Mouse (Mus musculus): ENCODE results near the gene Mrrf. TPM values are rescaled to one million over a fixed set of nuclear protein-coding genes. Genes with fewer than 3 reads are reported as not detected.

Mrrf gene
- polyA plus RNA-seq, 1 experiment, result 33.5 TPM

DNA sequence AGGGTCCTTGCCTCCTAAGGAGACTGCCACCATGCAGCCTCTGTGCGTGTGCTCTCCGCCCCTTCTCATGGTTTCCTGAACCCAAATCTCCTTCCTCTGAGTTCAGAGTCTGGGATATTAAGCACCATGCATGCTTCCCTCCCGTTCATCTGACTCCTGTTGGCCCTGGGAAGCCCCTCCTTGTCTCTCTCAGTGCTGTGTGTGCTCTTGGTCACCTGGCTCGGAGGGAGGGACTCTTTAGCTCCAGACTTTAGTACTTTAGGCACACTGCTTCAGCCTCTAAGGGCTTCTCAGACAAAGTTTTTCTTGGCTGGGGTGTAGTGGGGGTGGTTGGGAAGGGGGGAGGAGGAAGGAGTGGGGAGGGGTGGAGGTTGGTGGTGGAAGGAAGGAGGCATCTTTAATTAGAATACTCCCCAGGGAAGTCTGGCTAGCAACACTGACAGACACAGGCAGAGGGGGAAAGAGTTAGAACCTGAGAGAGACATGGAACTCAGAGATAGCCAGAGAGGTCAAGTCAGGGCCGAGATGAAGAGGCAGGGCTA is 81.6 kb downstream of the Mrrf start:
- TF ChIP-seq POLR2A (IDR thresholded peaks at IDR 0.05; ENCODE audit: borderline replicate concordance, extremely low read depth, insufficient read depth, insufficient read length, poor library complexity, severe bottlenecking), result no peak
- TF ChIP-seq CTCF (IDR thresholded peaks at IDR 0.05; ENCODE audit: borderline replicate concordance, extremely low read depth, insufficient read depth, insufficient read length), result no peak
- DNase-seq (ENCODE audit: low read depth), result no peak

- TF ChIP-seq CTCF (IDR thresholded peaks at IDR 0.05; ENCODE audit: borderline replicate concordance, extremely low read depth, insufficient read depth, insufficient read length), result no peak
- no peak for TF ChIP-seq POLR2A (IDR thresholded peaks at IDR 0.05; ENCODE audit: borderline replicate concordance, extremely low read depth, insufficient read depth, insufficient read length, poor library complexity, severe bottlenecking)
- DNase-seq (ENCODE audit: low read depth), result no peak
Observed at GRCm38 (mm10) chr2:36220106-36220505, 83.9 kb downstream of the Mrrf start.

- no peak for TF ChIP-seq POLR2A (IDR thresholded peaks at IDR 0.05; ENCODE audit: borderline replicate concordance, extremely low read depth, insufficient read depth, insufficient read length, poor library complexity, severe bottlenecking)
- no peak for TF ChIP-seq CTCF (IDR thresholded peaks at IDR 0.05; ENCODE audit: borderline replicate concordance, extremely low read depth, insufficient read depth, insufficient read length)
- DNase-seq (ENCODE audit: low read depth), result no peak
Observed at GRCm38 (mm10) chr2:36220891-36221290, 84.7 kb downstream of the Mrrf start.

GRCm38 (mm10) chr2:36222168-36222848 is 86.1 kb downstream of the Mrrf start:
- TF ChIP-seq POLR2A (IDR thresholded peaks at IDR 0.05; ENCODE audit: borderline replicate concordance, extremely low read depth, insufficient read depth, insufficient read length, poor library complexity, severe bottlenecking) (no peak), CTCF (IDR thresholded peaks at IDR 0.05; ENCODE audit: borderline replicate concordance, extremely low read depth, insufficient read depth, insufficient read length) (no peak)
- DNase-seq (ENCODE audit: low read depth), result no peak

DNA sequence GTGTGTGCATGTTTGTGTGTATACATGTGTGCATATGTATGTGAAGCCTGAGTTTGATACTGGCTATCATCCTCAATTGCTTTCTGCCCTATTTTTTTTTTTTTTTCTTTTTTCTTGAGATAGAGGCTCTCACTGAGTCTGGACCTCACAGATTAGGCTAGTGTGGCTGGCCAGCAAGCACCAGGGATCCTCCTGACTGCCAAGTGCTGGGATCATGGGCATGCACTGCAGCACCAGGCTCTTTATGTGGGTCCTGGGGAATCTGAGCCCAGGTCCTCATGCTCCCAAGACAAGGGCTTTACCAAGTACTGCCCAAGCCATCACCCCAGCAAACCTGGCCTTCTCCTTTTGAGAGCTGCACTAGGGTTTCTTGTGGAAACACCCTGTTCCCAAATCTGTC is 87.2 kb downstream of the Mrrf start:
- no peak for DNase-seq (ENCODE audit: low read depth)
- no peak for TF ChIP-seq POLR2A (IDR thresholded peaks at IDR 0.05; ENCODE audit: borderline replicate concordance, extremely low read depth, insufficient read depth, insufficient read length, poor library complexity, severe bottlenecking)
- TF ChIP-seq CTCF (IDR thresholded peaks at IDR 0.05; ENCODE audit: borderline replicate concordance, extremely low read depth, insufficient read depth, insufficient read length), result no peak

GRCm38 (mm10) chr2:36224153-36224552 is 88.0 kb downstream of the Mrrf start:
- DNase-seq (ENCODE audit: low read depth), result no peak
- TF ChIP-seq CTCF (IDR thresholded peaks at IDR 0.05; ENCODE audit: borderline replicate concordance, extremely low read depth, insufficient read depth, insufficient read length) (no peak), POLR2A (IDR thresholded peaks at IDR 0.05; ENCODE audit: borderline replicate concordance, extremely low read depth, insufficient read depth, insufficient read length, poor library complexity, severe bottlenecking) (no peak)

DNA sequence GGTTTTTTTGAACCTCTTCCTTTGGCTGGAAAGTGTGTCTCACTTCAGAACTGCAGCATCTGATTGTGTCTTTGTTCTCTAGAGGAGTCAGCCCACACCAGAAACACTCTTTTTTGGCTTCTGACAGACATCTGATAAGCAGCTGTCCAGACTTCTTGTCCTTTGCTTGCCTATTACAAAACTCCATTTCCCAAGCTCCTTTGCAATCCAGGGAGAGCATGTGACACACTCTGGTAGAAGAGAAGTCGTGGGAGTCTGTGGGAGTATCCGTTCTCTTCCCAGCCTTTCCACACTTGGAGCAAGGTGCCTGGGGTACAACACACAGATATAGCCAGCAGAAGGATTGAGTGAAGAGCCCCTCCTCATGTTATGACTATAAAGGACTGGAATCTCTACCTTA is 88.4 kb downstream of the Mrrf start:
- no peak for DNase-seq (ENCODE audit: low read depth)
- TF ChIP-seq POLR2A (IDR thresholded peaks at IDR 0.05; ENCODE audit: borderline replicate concordance, extremely low read depth, insufficient read depth, insufficient read length, poor library complexity, severe bottlenecking) (no peak), CTCF (IDR thresholded peaks at IDR 0.05; ENCODE audit: borderline replicate concordance, extremely low read depth, insufficient read depth, insufficient read length) (no peak)

DNA sequence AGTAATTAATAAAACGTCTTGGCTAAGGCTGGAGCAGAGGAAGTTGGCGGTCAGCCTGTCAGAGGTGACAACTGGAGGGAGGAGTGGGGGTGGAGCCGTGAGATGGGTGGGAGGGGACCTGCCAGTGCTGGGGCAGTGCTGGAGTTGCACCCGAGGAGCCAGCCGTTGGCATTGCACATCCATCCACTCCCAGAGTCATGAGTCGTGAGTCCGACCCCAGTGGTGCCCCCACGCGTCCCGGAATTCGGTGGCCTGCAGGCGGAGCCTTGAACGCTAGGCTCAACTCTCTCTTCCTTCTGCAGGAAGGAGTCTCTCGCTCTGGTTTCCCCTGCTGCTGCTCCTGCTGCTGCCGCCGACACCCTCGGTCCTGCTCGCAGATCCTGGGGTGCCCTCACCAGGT is 94.2 kb downstream of the Mrrf start, which contains the start of gene Ptgs1:
Gene Ptgs1 (plus strand): TSS at position 61 of the 400 bp plus-strand sequence.
- TF ChIP-seq CTCF (IDR thresholded peaks at IDR 0.05; ENCODE audit: borderline replicate concordance, extremely low read depth, insufficient read depth, insufficient read length) (0 out of 2 replicates have a peak, but pooled peaks have one; percentile 10), POLR2A (IDR thresholded peaks at IDR 0.05; ENCODE audit: borderline replicate concordance, extremely low read depth, insufficient read depth, insufficient read length, poor library complexity, severe bottlenecking) (no peak)
- peak; percentile 38 for DNase-seq (ENCODE audit: low read depth)

DNA sequence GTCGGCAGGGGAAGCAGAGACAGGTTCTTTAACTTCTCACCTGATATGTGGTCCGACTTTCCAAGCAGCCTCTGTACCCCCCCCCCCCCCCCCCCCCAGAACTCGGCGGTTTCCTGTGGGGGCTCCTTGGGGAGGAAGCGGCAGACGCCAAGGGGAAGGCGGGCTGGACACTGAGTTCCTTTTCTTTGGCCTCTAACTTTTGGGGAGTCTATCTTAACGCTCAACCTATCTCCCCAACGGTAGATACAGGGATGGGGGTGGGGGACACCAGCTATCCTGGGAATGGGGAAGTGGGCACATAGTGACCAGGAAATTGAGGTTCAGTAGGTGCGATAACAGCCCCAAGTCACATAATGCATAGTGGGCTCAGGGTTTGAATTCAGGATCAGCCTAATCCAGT is 94.8 kb downstream of the Mrrf start:
- no peak for DNase-seq (ENCODE audit: low read depth)
- TF ChIP-seq POLR2A (IDR thresholded peaks at IDR 0.05; ENCODE audit: borderline replicate concordance, extremely low read depth, insufficient read depth, insufficient read length, poor library complexity, severe bottlenecking) (no peak), CTCF (IDR thresholded peaks at IDR 0.05; ENCODE audit: borderline replicate concordance, extremely low read depth, insufficient read depth, insufficient read length) (no peak)

GRCm38 (mm10) chr2:36234526-36235368 is 98.6 kb downstream of the Mrrf start:
- no peak for DNase-seq (ENCODE audit: low read depth)
- TF ChIP-seq CTCF (IDR thresholded peaks at IDR 0.05; ENCODE audit: borderline replicate concordance, extremely low read depth, insufficient read depth, insufficient read length) (no peak), POLR2A (IDR thresholded peaks at IDR 0.05; ENCODE audit: borderline replicate concordance, extremely low read depth, insufficient read depth, insufficient read length, poor library complexity, severe bottlenecking) (no peak)

GRCm38 (mm10) chr2:36235917-36236316 is 99.7 kb downstream of the Mrrf start:
- TF ChIP-seq CTCF (IDR thresholded peaks at IDR 0.05; ENCODE audit: borderline replicate concordance, extremely low read depth, insufficient read depth, insufficient read length) (no peak), POLR2A (IDR thresholded peaks at IDR 0.05; ENCODE audit: borderline replicate concordance, extremely low read depth, insufficient read depth, insufficient read length, poor library complexity, severe bottlenecking) (no peak)
- DNase-seq (ENCODE audit: low read depth), result peak; percentile 65
